Mouse (Mus musculus) small intestine, adult 2 months (tissue): ENCODE measurements at regions not wholly inside any gene's neighbourhood (a gene's known extent, or its start where the extent isn't known, plus 50 kb on each side); places are given as distances from the start of the nearest gene placed in this dataset.

ENCODE experiments used
- H3K27ac ChIP-seq: fragments of 200-500 bp; 2 replicates; pipeline ENCODE4 v1.5.1; 2012; ENCODE audit warnings: low read depth, low read length, control low read depth, inconsistent platforms; ENCODE audit not compliant: insufficient read depth
- H3K27me3 ChIP-seq: fragments of 200-500 bp; 2 replicates; pipeline ENCODE4 v1.6.1; 2012; ENCODE audit warnings: mild to moderate bottlenecking, moderate library complexity, low read length, inconsistent platforms; ENCODE audit not compliant: control insufficient read depth, insufficient read depth
- H3K36me3 ChIP-seq: fragments of 200-500 bp; 2 replicates; pipeline ENCODE4 v1.6.1; 2012; ENCODE audit warnings: mild to moderate bottlenecking, low read length, control low read depth, inconsistent platforms; ENCODE audit not compliant: control insufficient read depth, insufficient read depth
- H3K4me1 ChIP-seq: fragments of 200-500 bp; 2 replicates; pipeline ENCODE4 v1.6.1; 2012; ENCODE audit warnings: low read length, inconsistent platforms, mixed read lengths; ENCODE audit not compliant: control insufficient read depth, insufficient read depth, insufficient read length
- H3K4me3 ChIP-seq: fragments of 200-500 bp; 2 replicates; pipeline ENCODE4 v1.5.1; 2012; ENCODE audit warnings: low read depth, mild to moderate bottlenecking, control low read depth, inconsistent platforms, low read length, moderate library complexity
- CTCF ChIP-seq: fragments of 200-500 bp; IDR thresholded peaks from 2 replicates; pipeline ENCODE4 v1.5.1; 2012; ENCODE audit warnings: low read depth, mild to moderate bottlenecking, control low read depth, inconsistent platforms, low read length, moderate library complexity, mixed read lengths; ENCODE audit not compliant: insufficient replicate concordance, insufficient read length; ENCODE audit errors: extremely low read depth
- POLR2A ChIP-seq: fragments of 200-500 bp; IDR thresholded peaks from 2 replicates; pipeline ENCODE4 v1.6.1; 2012; ENCODE audit warnings: low read depth, mild to moderate bottlenecking, control low read depth, inconsistent platforms, low read length, moderate library complexity
- WGBS: fragments of 180-500 bp; shearing (Covaris S2); methylation state at CpG from one replicate; pipeline ENCODE4 v1.1.7; 2018; 5-methylcytosine and 5-hydroxymethylcytosine counted together

DNA sequence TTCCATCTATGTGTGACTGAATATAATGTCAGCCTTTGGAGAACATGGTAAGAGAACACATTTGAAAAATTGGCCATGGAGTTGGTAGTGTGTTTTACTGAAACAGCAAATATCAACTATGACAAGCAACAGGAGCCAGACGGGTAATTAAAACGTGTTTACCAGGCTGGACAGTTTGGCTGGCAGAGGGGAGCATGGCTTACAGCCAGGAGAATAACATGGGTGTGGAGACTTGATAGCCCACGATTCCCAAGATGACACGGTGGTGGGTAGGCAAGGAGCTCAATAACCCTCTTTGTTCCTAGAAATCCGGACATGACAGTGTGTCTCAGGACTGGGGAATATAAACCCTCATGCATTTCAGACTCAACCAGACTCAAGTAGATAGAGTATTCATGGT lies 185.2 kb downstream of the Cyp26b1 start:
- peaks cover 17% of the 10 kb centered on the region for H3K4me1 ChIP-seq
- H3K27ac ChIP-seq = no peak overlapping the region
- 32% methylated on average over 5 of the region's 5 CpGs for WGBS
- no peaks in the 10 kb centered on the region for H3K27me3 ChIP-seq
- H3K4me3 ChIP-seq = no peak overlapping the region
- TF ChIP-seq CTCF (no peak), POLR2A (no peak)
- H3K36me3 ChIP-seq = no peaks in the 10 kb centered on the region

DNA sequence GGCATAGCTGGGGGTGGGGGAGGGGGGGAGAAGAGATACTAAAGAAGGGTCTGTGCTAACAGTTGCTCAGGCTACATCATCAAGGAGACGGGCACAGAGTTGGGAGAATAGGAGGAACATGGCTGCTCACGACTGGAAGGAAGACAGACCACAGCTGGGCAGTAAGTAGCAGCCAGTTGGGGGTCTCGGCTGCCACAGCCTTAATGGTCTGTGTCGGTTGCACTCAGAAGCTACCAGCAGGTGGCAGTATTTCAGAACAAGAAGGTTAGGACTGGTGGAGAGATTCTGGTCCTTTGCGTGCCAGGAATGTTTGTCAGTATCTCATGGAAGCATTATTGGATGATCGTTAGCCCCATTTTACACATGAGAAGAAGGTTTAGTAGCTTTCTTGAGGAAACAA lies 185.9 kb downstream of the Cyp26b1 start:
- 10% methylated on average over 6 of the region's 6 CpGs for WGBS
- no peak overlapping the region for H3K4me3 ChIP-seq
- no peaks in the 10 kb centered on the region for H3K27me3 ChIP-seq

DNA sequence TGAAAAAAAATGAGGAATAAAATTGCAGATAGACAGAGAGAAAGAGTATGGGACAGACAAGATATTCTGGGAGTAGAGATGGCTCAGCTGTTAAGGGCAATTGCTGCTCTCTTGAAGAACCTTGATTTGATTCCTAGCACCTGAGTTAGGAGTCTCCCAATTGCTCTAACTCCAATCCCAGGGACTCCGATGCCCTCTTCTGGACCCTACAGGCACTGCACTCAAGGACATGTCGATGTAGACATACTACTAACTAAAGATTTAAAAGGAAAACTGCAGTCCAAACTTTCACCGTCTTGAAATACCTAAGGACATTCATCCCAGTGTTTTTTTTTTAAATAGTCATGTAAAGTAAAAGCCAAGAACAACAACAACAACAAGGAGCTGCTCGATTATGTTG lies 189.0 kb downstream of the Cyp26b1 start:
- Histone ChIP-seq H3K27ac (no peak overlapping the region), H3K27me3 (no peaks in the 10 kb centered on the region), H3K4me1 (peaks cover 7% of the 10 kb centered on the region; the same call in 1 of the 2 replicates), H3K4me3 (no peak overlapping the region), H3K36me3 (no peaks in the 10 kb centered on the region)
- 64% methylated on average over 4 of the region's 4 CpGs for WGBS
- no peak for TF ChIP-seq CTCF

More for the DNA sequence above, 185.9 kb downstream of the Cyp26b1 start:
- Histone ChIP-seq H3K4me1 (peaks cover 17% of the 10 kb centered on the region), H3K27ac (no peak overlapping the region), H3K36me3 (no peaks in the 10 kb centered on the region)
- TF ChIP-seq CTCF (peak; percentile 61; the same call in 1 of the 2 replicates), POLR2A (no peak)

DNA sequence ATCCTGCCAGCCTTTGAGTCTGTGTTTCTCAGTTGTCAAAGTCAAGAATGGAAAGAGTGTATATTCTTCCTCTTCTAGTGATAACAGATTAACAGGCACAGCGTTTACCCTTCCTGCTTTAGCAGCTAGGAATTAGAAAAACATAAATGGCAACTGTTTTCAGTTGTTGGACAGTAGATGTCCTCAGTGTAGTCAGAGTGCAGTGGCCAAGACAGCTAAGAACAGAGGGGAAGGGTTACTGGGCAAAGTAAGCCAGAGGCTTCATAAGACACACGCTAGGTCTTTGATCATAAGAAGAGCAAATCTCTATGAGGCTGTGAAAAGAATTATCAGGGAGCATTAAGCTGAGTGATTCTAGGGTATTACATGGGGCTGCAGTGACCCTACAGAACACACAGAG lies 191.3 kb downstream of the Cyp26b1 start:
- Histone ChIP-seq H3K4me3 (no peak overlapping the region), H3K4me1 (no peaks in the 10 kb centered on the region), H3K27ac (no peak overlapping the region), H3K27me3 (no peaks in the 10 kb centered on the region), H3K36me3 (no peaks in the 10 kb centered on the region)
- TF ChIP-seq CTCF (no peak), POLR2A (no peak)
- 57% methylated on average over 2 of the region's 2 CpGs for WGBS

DNA sequence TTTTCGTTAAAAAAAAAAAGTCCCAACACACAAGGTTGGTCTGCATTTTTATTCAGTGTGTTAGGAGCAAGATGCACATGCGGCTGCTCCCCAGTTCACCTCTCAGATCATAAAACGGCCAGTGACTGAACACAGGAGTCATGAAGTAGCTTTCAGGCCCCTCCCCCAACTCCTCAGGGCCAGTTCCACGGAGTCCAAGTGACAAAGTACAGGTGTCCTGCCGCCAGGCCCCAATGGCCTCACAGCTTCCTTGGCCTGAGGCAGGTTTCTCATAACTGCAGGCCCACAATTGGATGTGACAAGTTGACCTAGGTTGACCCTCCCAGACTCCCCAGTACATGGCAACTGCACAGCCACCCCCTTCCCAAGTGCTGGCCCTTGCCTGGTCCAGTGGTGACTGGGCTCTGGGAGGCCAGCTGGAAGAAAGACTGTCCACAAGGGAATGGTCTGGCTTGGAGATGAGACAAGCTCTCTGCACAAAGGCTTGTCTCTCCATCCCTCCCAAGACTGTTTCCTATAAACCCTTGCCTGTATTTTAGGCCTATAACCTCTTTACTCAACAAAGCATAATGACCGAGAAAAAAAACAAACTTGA lies 199.1 kb downstream of the Cyp26b1 start:
- no peak overlapping the region for H3K4me3 ChIP-seq
- H3K4me1 ChIP-seq = peaks cover 27% of the 10 kb centered on the region
- no peaks in the 10 kb centered on the region for H3K36me3 ChIP-seq
- no peak overlapping the region for H3K27ac ChIP-seq
- no peak for TF ChIP-seq CTCF
- no peak for TF ChIP-seq POLR2A
- H3K27me3 ChIP-seq = no peaks in the 10 kb centered on the region
- WGBS = 52% methylated on average over 6 of the region's 6 CpGs

DNA sequence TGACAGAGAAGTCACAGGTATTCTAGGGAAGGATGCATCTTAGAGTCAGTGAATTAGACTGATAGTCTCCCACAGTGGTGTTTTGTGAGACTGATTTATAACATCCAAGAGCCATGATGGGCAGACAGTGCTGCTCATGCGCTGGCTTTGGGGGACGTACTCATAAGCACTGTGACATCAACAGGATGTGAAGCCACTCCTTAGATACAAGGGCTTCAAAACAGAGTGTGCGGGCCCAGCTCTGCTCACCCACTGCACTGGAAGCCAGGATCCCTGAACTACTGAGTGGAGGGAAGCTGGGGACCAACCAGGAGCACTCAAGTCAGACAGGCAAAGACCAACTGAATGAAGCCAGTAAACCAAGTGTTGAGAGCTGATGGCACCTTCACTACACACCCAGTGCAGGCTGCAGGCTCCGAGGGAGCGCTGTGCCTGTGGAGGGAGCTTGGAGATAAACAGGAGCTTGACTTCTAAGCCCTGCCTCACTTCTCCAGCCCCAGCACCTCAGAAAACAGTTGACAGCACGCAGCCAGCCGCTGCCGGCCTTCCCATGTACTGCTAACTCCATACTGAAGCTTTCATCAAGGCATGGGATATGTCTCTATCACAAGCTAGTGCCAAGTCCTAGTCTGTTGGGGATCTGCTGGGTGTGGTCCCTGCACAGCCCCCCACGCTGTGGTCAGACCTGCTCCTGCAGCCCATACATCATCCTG lies 200.0 kb downstream of the Cyp26b1 start:
- WGBS = 78% methylated on average over 9 of the region's 9 CpGs

DNA sequence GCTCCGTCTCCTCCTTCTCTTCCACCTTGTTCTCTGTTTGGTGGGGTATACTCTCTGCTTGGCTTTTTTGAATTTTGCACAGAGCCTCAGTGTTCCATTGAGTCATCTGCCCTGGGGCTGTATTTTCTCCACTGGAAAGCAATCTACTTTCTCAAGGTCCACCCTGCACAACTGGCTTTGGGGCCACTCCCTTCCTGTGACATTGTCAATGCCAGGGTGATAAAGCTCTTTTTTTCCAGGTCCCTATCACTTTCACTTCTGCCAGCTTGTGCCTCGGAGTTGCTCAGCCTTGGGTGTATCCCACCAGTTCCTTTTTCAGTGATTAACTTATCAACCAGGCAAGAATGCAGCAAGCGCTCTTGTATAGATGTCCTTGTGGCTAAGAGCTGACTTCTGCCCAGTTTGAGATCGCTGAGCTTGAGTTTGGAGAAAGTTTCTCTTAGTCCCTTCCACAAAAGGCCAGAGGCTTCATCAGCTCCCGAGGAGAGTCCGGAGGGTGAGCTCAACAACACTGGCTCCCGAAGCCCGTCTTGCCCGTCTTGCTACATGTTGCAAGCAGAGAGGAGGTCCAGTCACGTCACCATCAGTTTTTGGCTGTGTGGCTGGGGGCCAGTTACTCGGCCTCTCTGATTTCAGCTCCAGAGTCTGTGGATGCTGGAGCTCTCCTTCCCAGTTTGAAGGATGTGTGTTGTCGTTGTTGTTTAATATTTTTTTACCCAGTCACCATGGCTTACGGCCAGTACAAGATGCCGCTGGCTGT lies 200.8 kb downstream of the Cyp26b1 start:
- no peaks in the 10 kb centered on the region for H3K36me3 ChIP-seq
- no peak overlapping the region for H3K27ac ChIP-seq
- peaks cover 27% of the 10 kb centered on the region for H3K4me1 ChIP-seq
- WGBS = 74% methylated on average over 14 of the region's 14 CpGs
- H3K27me3 ChIP-seq = no peaks in the 10 kb centered on the region
- H3K4me3 ChIP-seq = no peak overlapping the region
- TF ChIP-seq CTCF (no peak), POLR2A (no peak)

More for the DNA sequence above, 200.0 kb downstream of the Cyp26b1 start:
- no peaks in the 10 kb centered on the region for H3K27me3 ChIP-seq
- H3K4me1 ChIP-seq = peaks cover 27% of the 10 kb centered on the region
- no peak overlapping the region for H3K27ac ChIP-seq
- no peak overlapping the region for H3K4me3 ChIP-seq
- TF ChIP-seq CTCF (no peak), POLR2A (no peak)
- no peaks in the 10 kb centered on the region for H3K36me3 ChIP-seq
